Mouse (Mus musculus) hindbrain, embryonic 13.5 days (tissue): ENCODE results near the gene Rnf149. TPM values are rescaled to one million over a fixed set of nuclear protein-coding genes. Genes with fewer than 3 reads are reported as not detected.

ENCODE experiments used
- ATAC-seq: fragments of 200-750 bp; cut with Nextera tagmentation; 2 replicates; pipeline ENCODE4 v1.8.0; 2017; ENCODE audit warnings: moderate TSS enrichment; ENCODE audit not compliant: low FRiP score
- H3K27ac ChIP-seq: fragments of 300-500 bp; sonication (generic); 2 replicates; pipeline ENCODE4 v1.5.1; 2015; ENCODE audit warnings: inconsistent platforms, mild to moderate bottlenecking, moderate library complexity
- H3K27me3 ChIP-seq: fragments of 300-500 bp; sonication (generic); 2 replicates; pipeline ENCODE4 v1.6.1; 2015; ENCODE audit warnings: mild to moderate bottlenecking, inconsistent platforms
- H3K36me3 ChIP-seq: fragments of 300-500 bp; sonication (generic); 2 replicates; pipeline ENCODE4 v1.6.1; 2015; ENCODE audit warnings: mild to moderate bottlenecking, inconsistent platforms
- H3K4me1 ChIP-seq: fragments of 300-500 bp; sonication (generic); replicated peaks from 2 replicates; pipeline ENCODE4 v1.6.1; 2015; ENCODE audit warnings: inconsistent platforms
- H3K4me2 ChIP-seq: fragments of 300-500 bp; sonication (generic); 2 replicates; pipeline ENCODE4 v1.6.1; 2015; ENCODE audit warnings: inconsistent platforms, mild to moderate bottlenecking, moderate library complexity
- H3K4me3 ChIP-seq: fragments of 300-500 bp; sonication (generic); 2 replicates; pipeline ENCODE4 v1.5.1; 2015; ENCODE audit warnings: mild to moderate bottlenecking, inconsistent platforms
- H3K9ac ChIP-seq: fragments of 300-500 bp; sonication (generic); 2 replicates; pipeline ENCODE4 v1.6.1; 2015; ENCODE audit warnings: mild to moderate bottlenecking, inconsistent platforms
- H3K9me3 ChIP-seq: fragments of 300-500 bp; sonication (generic); 2 replicates; pipeline ENCODE4 v1.6.1; 2016; ENCODE audit warnings: inconsistent platforms
- WGBS: fragments of 180-500 bp; shearing (Covaris S2); methylation state at CpG from one replicate; pipeline ENCODE4 v1.1.7; 2015; 5-methylcytosine and 5-hydroxymethylcytosine counted together
- polyA plus RNA-seq: library from polyadenylated mRNA; unstranded; fragments of >200 nt; fragmentation: Nextera tagmentation; extraction: Ambion mirVana; gene quantifications from 2 replicates; pipeline ENCODE4 v1.2.1, GENCODE M21; 2015

The Rnf149 gene
- polyA plus RNA-seq, 1 experiment from 2014 or later, result 27.7 TPM

DNA sequence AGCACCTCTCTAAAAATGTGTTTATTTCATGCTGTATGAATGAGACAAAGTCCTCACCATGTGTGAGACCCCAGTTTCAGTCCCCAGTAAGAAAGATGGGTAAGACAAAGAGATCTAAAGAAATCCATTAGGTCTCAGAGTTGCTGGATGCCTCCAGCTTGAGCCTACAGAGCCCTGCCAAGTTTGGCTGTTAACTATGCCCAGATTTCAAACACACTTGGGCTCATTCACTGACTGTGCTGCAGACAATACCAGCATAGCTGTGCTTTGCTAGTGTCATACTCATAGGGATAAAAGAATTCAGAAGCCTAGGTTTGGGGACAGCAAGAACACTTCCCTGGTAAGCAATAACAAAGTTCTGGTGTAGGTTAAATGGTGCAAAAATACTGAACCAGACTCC, 9.1 kb downstream of the Rnf149 start:
- ATAC-seq, result no peak

DNA sequence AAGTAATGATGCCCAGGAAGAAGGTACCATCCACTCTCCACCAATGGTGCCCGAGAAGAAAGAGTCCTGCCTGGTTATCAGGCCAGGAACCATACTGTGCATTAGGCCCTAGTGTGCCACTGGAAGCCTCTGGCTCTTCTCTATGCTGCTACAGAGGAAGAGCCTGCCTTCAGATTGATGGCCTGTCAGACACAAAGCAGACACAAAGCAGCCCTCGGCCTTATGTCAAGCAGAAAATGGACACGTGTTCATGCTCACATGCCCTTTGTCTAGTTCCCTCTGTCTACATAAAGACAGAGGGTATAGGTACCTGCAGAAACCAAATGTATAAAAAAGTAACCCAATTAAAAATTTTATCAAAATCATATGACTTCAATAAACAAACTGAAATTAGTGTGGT, 12.6 kb downstream of the Rnf149 start:
- Histone ChIP-seq H3K9me3 (no peaks in the 10 kb centered on the region), H3K36me3 (peaks cover 18% of the 10 kb centered on the region), H3K4me3 (no peak overlapping the region), H3K9ac (no peak overlapping the region), H3K4me2 (no peak overlapping the region), H3K27me3 (no peaks in the 10 kb centered on the region), H3K4me1 (peaks cover 9% of the 10 kb centered on the region), H3K27ac (no peak overlapping the region)
- ATAC-seq, result no peak
- 32% methylated on average over 3 of the region's 3 CpGs for WGBS

More for the DNA sequence above, 9.1 kb downstream of the Rnf149 start:
- Histone ChIP-seq H3K36me3 (peaks cover 8% of the 10 kb centered on the region), H3K4me2 (no peak overlapping the region), H3K9me3 (no peaks in the 10 kb centered on the region), H3K27ac (no peak overlapping the region), H3K4me3 (no peak overlapping the region), H3K9ac (no peak overlapping the region), H3K27me3 (no peaks in the 10 kb centered on the region), H3K4me1 (peaks cover 18% of the 10 kb centered on the region)

DNA sequence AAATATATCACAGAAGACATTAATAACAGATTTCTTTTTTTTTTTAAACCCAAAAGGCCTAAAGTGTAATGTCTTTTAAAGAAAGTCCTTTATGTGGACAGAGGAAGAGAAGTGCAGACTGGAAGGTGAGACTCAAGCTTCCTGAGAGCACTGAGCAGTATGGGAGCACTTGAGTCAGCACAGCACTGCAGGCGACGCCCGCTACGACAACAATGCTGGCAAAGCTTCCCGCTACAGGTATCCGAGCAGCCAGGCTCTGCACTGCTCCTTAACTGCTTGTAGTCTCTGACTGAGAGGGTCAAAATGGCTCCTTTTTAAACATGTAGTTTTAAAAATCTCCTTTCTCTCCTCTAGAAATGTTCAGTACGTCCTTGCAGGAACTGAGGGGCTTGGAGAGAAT, 14.0 kb downstream of the Rnf149 start:
- Histone ChIP-seq H3K4me1 (peaks cover 9% of the 10 kb centered on the region), H3K27ac (no peak overlapping the region), H3K9ac (no peak overlapping the region), H3K4me2 (no peak overlapping the region), H3K4me3 (no peak overlapping the region), H3K9me3 (no peaks in the 10 kb centered on the region), H3K27me3 (no peaks in the 10 kb centered on the region), H3K36me3 (peaks cover 25% of the 10 kb centered on the region)
- WGBS, result 92% methylated on average over 7 of the region's 7 CpGs
- no peak for ATAC-seq

DNA sequence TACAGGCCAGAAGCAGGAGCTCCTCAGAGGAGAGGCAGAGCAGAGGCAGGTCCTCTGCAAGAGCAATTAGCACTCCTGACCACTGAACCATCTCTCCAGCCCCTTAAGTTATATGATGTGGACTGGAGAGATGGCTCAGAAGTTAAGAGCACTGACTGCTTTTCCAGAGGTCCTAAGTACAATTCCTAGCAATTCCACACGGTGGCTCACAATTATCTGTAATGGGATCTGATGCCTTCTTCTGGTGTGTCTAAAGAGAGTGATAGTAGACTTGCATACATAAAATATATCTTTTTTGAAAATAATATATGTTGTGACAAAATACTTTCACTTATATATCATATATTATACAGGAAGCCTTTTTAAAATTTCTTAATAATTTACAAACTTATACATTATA, 15.3 kb downstream of the Rnf149 start:
- H3K9me3 ChIP-seq, result no peaks in the 10 kb centered on the region
- no peak overlapping the region for H3K9ac ChIP-seq
- H3K4me3 ChIP-seq, result no peak overlapping the region
- no peak overlapping the region for H3K4me2 ChIP-seq
- H3K27ac ChIP-seq, result no peak overlapping the region
- H3K36me3 ChIP-seq, result peaks cover 25% of the 10 kb centered on the region
- ATAC-seq, result no peak
- no peaks in the 10 kb centered on the region for H3K27me3 ChIP-seq
- peaks cover 9% of the 10 kb centered on the region for H3K4me1 ChIP-seq
- WGBS, result 59% methylated on average over 1 of the region's 1 CpGs

DNA sequence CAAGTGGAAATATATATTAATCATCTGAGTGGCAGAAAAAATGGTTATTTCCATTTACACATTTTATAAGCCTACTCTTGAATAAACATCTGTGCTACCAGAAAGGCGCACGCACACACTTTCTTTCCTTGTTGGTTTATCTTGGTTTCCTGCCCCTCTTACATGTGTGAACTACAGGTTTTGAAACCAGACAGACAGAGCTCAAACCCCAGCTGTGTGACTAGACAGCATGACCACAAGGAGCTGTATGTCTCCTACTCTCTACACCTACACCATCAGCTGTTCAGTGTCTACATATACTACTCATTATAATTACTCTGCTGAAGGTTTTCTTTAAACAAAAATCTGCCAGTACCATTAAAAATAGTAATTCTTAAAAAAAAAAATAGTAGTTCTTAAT, 18.2 kb downstream of the Rnf149 start:
- Histone ChIP-seq H3K9me3 (no peaks in the 10 kb centered on the region), H3K4me3 (no peak overlapping the region), H3K4me1 (peaks cover 20% of the 10 kb centered on the region), H3K36me3 (peaks cover 35% of the 10 kb centered on the region), H3K4me2 (no peak overlapping the region), H3K27ac (no peak overlapping the region), H3K27me3 (no peaks in the 10 kb centered on the region), H3K9ac (no peak overlapping the region)
- 99% methylated on average over 2 of the region's 2 CpGs for WGBS
- no peak for ATAC-seq

DNA sequence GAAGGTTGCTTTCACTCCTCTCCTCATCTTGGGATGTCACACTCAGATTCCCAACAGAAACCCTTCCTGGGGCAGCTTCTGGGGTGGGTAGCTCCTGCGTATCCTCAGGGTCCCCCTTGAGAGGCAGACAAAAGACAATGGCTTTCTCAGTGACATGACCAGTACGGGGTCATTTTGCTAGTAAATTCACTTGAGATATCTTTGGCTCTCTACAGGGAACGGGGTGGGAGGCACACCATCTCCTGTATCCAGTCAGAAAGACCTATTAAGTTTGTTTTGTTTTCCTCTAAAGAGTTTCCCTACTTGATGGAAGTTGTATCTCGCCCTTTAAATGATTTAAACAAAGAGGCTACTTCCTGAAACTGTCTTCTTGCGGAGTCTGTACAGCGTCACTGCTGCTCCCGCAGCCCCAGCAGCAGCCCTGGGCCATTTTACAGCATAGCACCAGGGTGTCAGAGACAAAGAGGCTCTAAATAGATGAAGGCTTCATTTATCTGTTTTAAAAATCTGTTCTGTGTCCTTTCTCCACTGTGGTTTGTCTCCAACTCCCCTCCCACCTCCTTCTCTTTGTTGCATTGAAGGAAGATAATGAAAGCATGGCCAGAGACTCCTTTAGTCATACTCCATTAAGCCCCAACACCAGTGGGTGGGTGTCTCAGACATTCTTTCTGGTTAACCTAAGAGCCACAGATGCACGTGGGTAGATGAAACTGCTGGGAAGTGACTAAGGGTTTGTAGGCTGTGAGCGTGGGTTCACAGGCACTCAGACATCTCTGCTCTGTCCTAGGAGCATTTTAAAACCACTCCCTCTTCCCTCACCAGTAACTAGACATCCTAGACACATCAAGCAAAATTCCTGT, 21.4 kb downstream of the Rnf149 start:
- Histone ChIP-seq H3K9me3 (no peaks in the 10 kb centered on the region), H3K4me3 (no peak overlapping the region), H3K9ac (no peak overlapping the region; the same call in 1 of the 2 replicates), H3K4me2 (no peak overlapping the region), H3K4me1 (peaks cover 17% of the 10 kb centered on the region), H3K36me3 (peaks cover 44% of the 10 kb centered on the region), H3K27ac (peak overlapping the region; percentile 55), H3K27me3 (no peaks in the 10 kb centered on the region)
- 25% methylated on average over 9 of the region's 9 CpGs for WGBS
- ATAC-seq, result no peak

DNA sequence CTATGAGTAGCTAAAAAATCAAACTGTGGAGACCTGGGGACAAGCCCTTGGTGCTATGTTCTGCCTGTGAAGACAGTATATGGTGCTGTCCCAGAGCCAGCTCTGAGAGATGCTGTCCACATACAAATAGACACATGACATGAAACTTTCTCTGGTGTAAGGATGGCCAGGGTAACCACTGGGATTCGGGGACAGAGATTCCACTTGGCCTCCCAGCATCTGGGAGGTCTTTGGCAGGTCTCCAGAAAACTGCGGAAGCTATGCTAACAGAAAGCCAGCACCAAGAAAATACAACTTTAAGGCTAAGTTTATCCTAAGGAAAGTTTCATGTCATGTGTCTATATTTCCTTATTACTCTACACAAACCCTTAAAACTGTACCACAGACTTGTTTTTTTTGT, 27.4 kb downstream of the Rnf149 start:
- peaks cover 60% of the 10 kb centered on the region for H3K36me3 ChIP-seq
- ATAC-seq, result no peak
- no peak overlapping the region for H3K4me2 ChIP-seq
- peaks cover 3% of the 10 kb centered on the region; the same call in 1 of the 2 replicates for H3K4me1 ChIP-seq
- no peak overlapping the region for H3K4me3 ChIP-seq
- H3K9ac ChIP-seq, result no peak overlapping the region
- no peaks in the 10 kb centered on the region for H3K27me3 ChIP-seq
- WGBS, result 85% methylated on average over 2 of the region's 2 CpGs
- H3K27ac ChIP-seq, result no peak overlapping the region
- H3K9me3 ChIP-seq, result no peaks in the 10 kb centered on the region

DNA sequence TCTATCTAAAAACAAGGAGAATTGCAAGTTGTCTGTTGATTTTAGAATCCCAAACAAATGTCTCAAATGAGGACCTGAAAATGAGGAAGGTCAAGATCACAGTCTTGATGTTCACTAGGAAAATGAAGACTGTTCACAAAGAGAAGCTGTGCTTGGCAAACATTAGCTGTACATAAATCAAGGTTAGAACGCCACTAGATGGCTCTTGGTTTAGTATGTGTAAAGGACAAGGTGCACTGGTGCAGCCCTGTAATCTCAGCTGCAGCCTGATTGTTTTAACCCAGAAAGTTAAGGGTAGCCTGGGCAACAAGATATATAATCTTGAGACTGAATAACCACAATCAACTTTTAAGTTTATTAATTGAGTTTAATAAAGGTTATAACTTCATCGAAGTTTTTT, 30.0 kb downstream of the Rnf149 start:
- Histone ChIP-seq H3K4me3 (no peak overlapping the region), H3K4me2 (no peak overlapping the region), H3K27me3 (no peaks in the 10 kb centered on the region), H3K9ac (no peak overlapping the region), H3K27ac (no peak overlapping the region), H3K9me3 (no peaks in the 10 kb centered on the region), H3K4me1 (no peaks in the 10 kb centered on the region), H3K36me3 (peaks cover 65% of the 10 kb centered on the region)
- WGBS, result 68% methylated on average over 2 of the region's 2 CpGs
- ATAC-seq, result no peak

DNA sequence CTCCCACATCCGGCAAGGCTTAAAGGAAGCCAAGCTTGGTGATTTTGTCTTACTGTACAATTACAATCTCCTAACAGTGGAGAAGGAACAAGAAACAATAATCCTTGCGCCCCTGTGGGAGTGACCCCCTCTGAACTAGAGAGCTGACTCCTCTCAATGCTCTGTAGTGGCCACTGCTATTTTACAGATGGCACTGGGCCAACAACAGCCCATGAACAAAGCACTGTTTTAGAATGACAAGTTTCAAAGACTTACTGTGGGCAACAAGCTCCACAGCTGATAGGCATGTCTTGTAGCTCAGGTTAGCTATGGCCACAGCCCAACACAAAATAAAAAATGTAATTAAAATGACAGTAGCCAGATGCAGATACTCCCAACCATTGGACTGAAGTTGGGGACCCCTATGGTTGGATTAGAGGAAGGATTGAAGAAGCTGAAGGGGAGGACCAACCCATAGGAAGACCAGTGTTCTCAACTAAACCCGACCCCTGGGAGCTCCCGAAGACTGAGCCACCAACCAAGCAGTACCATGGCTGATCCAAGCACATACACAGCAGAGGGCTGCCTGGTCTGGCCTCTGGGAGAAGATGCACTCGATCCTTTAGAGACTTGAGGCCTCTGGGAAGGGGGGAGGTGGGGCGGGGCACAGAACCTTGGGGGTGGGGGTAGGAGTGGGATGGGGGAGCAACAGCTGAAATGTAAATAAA, 30.9 kb downstream of the Rnf149 start:
- ATAC-seq, result peak; percentile 36; the same call in 1 of the 2 replicates
- H3K4me3 ChIP-seq, result no peak overlapping the region
- WGBS, result 89% methylated on average over 6 of the region's 6 CpGs
- no peak overlapping the region for H3K4me2 ChIP-seq
- no peaks in the 10 kb centered on the region for H3K4me1 ChIP-seq
- no peak overlapping the region for H3K9ac ChIP-seq
- H3K27ac ChIP-seq, result no peak overlapping the region
- H3K9me3 ChIP-seq, result no peaks in the 10 kb centered on the region
- peaks cover 61% of the 10 kb centered on the region for H3K36me3 ChIP-seq
- H3K27me3 ChIP-seq, result no peaks in the 10 kb centered on the region

DNA sequence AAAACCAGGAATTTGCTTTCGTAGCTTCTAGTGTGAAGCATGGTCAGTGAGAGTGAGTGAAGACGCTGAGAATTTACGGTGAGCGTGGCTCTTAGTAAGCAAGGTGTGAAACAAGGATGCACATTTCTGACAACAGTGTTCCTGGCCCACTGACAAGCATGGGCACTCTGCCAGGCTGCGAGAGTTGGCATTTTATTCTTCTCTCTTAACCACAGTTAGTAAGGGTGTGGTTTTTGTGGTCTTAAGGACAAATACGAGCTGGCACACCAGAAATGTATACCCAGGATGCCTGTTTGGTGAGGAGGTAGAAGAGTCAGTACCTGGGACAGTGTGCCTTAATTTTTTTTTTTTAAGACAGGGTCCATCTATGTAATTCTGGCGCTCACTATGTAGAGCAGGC, 31.6 kb downstream of the Rnf149 start:
- Histone ChIP-seq H3K27ac (no peak overlapping the region), H3K4me3 (no peak overlapping the region), H3K9ac (no peak overlapping the region), H3K4me1 (no peaks in the 10 kb centered on the region), H3K36me3 (peaks cover 64% of the 10 kb centered on the region), H3K4me2 (no peak overlapping the region), H3K9me3 (no peaks in the 10 kb centered on the region), H3K27me3 (no peaks in the 10 kb centered on the region)
- ATAC-seq, result no peak
- 88% methylated on average over 7 of the region's 7 CpGs for WGBS

DNA sequence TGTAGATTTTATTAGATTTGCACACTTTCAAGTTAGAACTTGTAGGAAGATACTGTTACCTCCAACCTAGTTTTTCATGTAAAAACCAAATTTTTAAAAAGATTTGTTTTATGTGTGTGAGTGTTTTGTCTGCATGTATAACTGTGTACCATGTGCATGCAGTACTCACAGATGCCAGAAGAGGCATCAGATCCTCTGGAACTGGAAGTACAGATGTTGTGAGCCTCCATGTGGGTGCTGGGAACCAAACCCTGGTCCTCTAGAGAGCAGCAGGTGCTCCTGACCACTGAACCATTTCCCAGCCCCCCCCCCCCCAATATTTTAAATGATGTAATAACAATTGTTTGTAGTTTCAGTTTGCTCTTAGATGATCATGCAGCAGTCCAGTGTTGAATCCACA, 36.6 kb downstream of the Rnf149 start:
- H3K36me3 ChIP-seq, result peaks cover 62% of the 10 kb centered on the region
- H3K4me2 ChIP-seq, result no peak overlapping the region
- no peaks in the 10 kb centered on the region for H3K27me3 ChIP-seq
- H3K9ac ChIP-seq, result no peak overlapping the region
- H3K4me1 ChIP-seq, result peaks cover 17% of the 10 kb centered on the region
- H3K9me3 ChIP-seq, result peaks cover 6% of the 10 kb centered on the region; the same call in 1 of the 2 replicates
- no peak overlapping the region for H3K4me3 ChIP-seq
- no peak overlapping the region for H3K27ac ChIP-seq
- ATAC-seq, result no peak

DNA sequence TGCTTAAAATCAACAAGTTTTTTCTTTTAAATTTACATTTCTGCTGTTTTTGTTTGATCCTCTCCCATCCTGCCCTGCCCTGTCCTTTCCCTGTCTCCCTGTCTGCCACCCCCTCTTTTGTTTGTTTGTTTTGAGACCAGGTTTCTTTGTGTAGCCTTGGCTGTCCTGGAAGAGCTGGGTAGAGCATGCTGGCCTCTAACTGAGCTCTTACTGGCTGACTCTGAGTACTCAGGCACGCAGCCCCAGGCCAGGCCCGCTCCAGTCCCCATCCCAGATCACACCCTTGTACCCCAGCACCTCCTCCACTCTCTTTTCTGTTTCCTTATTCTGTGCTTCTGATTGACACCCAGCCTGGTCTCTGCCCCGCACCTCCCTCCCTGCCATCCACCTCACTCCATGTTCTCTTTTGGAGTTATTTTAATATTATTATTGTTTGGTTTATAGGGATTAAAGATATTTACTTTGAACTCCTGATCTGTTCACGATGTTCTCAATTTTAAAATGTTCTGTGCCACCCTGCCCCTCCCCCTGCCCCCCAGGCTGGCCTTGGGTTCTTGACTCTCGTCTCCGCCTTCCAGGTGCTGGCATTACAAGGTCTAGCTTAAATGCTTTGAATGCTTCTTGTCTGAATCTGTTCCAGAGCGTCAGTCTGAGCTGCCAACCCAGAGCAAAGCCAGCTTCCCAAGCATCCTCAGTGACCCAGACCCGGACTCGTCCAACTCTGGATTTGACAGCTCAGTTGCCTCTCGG, 39.4 kb downstream of the Rnf149 start:
- H3K4me3 ChIP-seq, result peak overlapping the region; percentile 7; the same call in 1 of the 2 replicates
- 0 out of 2 replicates have a peak, but pooled peaks cover 1% of the 10 kb centered on the region for H3K27me3 ChIP-seq
- no peak overlapping the region for H3K27ac ChIP-seq
- H3K36me3 ChIP-seq, result peaks cover 39% of the 10 kb centered on the region
- H3K9ac ChIP-seq, result peak overlapping the region; percentile 43; the same call in 1 of the 2 replicates
- peak overlapping the region; percentile 86 for H3K4me2 ChIP-seq
- WGBS, result 92% methylated on average over 10 of the region's 10 CpGs
- H3K4me1 ChIP-seq, result peaks cover 21% of the 10 kb centered on the region
- no peak for ATAC-seq
- H3K9me3 ChIP-seq, result peaks cover 6% of the 10 kb centered on the region; the same call in 1 of the 2 replicates
